Mouse (Mus musculus) liver, embryonic 14.5 days (tissue): ENCODE data around the gene Baiap2. TPM values are rescaled to one million over a fixed set of nuclear protein-coding genes. Genes with fewer than 3 reads are reported as not detected.

ENCODE experiments used
- ATAC-seq: fragments of 200-750 bp; cut with Nextera tagmentation; 2 replicates; pipeline ENCODE4 v1.8.0; 2017; ENCODE audit warnings: moderate number of reproducible peaks, mild to moderate bottlenecking, moderate library complexity; ENCODE audit not compliant: insufficient read depth
- DNase-seq, 3 experiments: peaks; one replicate each; pipeline ENCODE4 v3.0.0-alpha.2; 2012 to 2013; ENCODE audit warnings: low read depth in 3 of 3, low spot score in 3 of 3
- H3K27ac ChIP-seq: fragments of 300-500 bp; sonication (generic); 2 replicates; pipeline ENCODE4 v1.5.1; 2014; ENCODE audit warnings: moderate library complexity, mild to moderate bottlenecking, control low read depth, inconsistent platforms
- H3K27me3 ChIP-seq: fragments of 300-500 bp; sonication (generic); 2 replicates; pipeline ENCODE4 v1.6.1; 2014; ENCODE audit warnings: mild to moderate bottlenecking, low read length, moderate library complexity; ENCODE audit not compliant: control insufficient read depth, insufficient read depth
- H3K36me3 ChIP-seq: fragments of 300-500 bp; sonication (generic); replicated peaks from 2 replicates; pipeline ENCODE4 v1.6.1; 2014; ENCODE audit warnings: low read depth; ENCODE audit not compliant: control insufficient read depth, insufficient read depth
- H3K4me1 ChIP-seq, 2 experiments: fragments of 200-500 bp in 1 of 2; fragments of 300-500 bp in 1 of 2; sonication (generic) in 1 of 2; replicated peaks; 2 replicates each; pipeline ENCODE4 v1.6.1; 2012 to 2014; ENCODE audit warnings: antibody characterized with exemption in 1 of 2, inconsistent platforms in 1 of 2, low read length in 1 of 2; ENCODE audit not compliant: control insufficient read depth in 2 of 2, insufficient read depth in 2 of 2
- H3K4me2 ChIP-seq: fragments of 300-500 bp; sonication (generic); 2 replicates; pipeline ENCODE4 v1.6.1; 2014; ENCODE audit warnings: low read depth, mild to moderate bottlenecking, control low read depth, moderate library complexity
- H3K4me3 ChIP-seq, 2 experiments: fragments of 200-500 bp in 1 of 2; fragments of 300-500 bp in 1 of 2; sonication (generic) in 1 of 2; 2 replicates each; pipeline ENCODE4 v1.5.1; 2012 to 2014; ENCODE audit warnings: low read depth in 2 of 2, low read length in 2 of 2, mild to moderate bottlenecking in 2 of 2, control low read depth in 1 of 2, inconsistent platforms in 1 of 2, moderate library complexity in 1 of 2; ENCODE audit not compliant: insufficient read depth in 1 of 2
- H3K9ac ChIP-seq: fragments of 300-500 bp; sonication (generic); replicated peaks from 2 replicates; pipeline ENCODE4 v1.6.1; 2014; ENCODE audit warnings: mild to moderate bottlenecking, control low read depth, moderate library complexity
- H3K9me3 ChIP-seq: fragments of 300-500 bp; sonication (generic); 2 replicates; pipeline ENCODE4 v1.6.1; 2016; ENCODE audit warnings: low read length, mixed read lengths; ENCODE audit not compliant: control insufficient read depth
- CTCF ChIP-seq: IDR thresholded peaks from 2 replicates; pipeline ENCODE4 v1.5.1; 2016; ENCODE audit warnings: antibody characterized with exemption, low read depth, control low read depth
- EP300 ChIP-seq: IDR thresholded peaks from 2 replicates; pipeline ENCODE4 v1.6.1; 2016; ENCODE audit warnings: antibody characterized with exemption, low read depth
- WGBS: fragments of 180-500 bp; shearing (Covaris S2); extraction: QIAGEN DNeasy Blood & Tissue Kit; methylation state at CpG from one replicate; pipeline ENCODE4 v1.1.7; 2014; ENCODE audit not compliant: insufficient replicate concordance; 5-methylcytosine and 5-hydroxymethylcytosine counted together
- polyA plus RNA-seq, 2 experiments: library from polyadenylated mRNA; depleted of rRNA in 1 of 2; stranded (reverse) in 1 of 2; unstranded in 1 of 2; fragments of >200 nt; fragmentation: Nextera tagmentation in 1 of 2; extraction: Ambion mirVana in 1 of 2; gene quantifications; 2 replicates each; pipeline versions ENCODE4 v1.2.1 to v1.2.3; 2012 to 2014

The Baiap2 gene
- polyA plus RNA-seq, 2 experiments = 4.2 to 5.6 TPM

GRCm38 (mm10) chr11:119960671-119961070 is 18.1 kb downstream of the Baiap2 start:
- ATAC-seq (no peak), DNase-seq (no peak)
- no peaks in the 10 kb centered on the region for H3K36me3 ChIP-seq
- peaks cover 0 to 6% of the 10 kb centered on the region in 2 experiments; a peak in 3 of 4 replicates for H3K4me1 ChIP-seq
- H3K9ac ChIP-seq = no peak overlapping the region
- WGBS = 49% methylated on average over 6 of the region's 6 CpGs
- H3K27ac ChIP-seq = no peak overlapping the region
- no peaks in the 10 kb centered on the region for H3K27me3 ChIP-seq
- no peak overlapping the region for H3K4me2 ChIP-seq
- TF ChIP-seq CTCF = no peak
- TF ChIP-seq EP300 = no peak
- H3K9me3 ChIP-seq = no peaks in the 10 kb centered on the region
- H3K4me3 ChIP-seq = no peak overlapping the region

GRCm38 (mm10) chr11:119961511-119961910 is 18.9 kb downstream of the Baiap2 start:
- H3K4me2 ChIP-seq = no peak overlapping the region
- TF ChIP-seq CTCF = no peak
- TF ChIP-seq EP300 = no peak
- no peaks in the 10 kb centered on the region for H3K27me3 ChIP-seq
- WGBS = 64% methylated on average over 3 of the region's 3 CpGs
- no peaks in the 10 kb centered on the region for H3K9me3 ChIP-seq
- H3K4me3 ChIP-seq = no peak overlapping the region
- ATAC-seq (no peak), DNase-seq (no peak)
- H3K36me3 ChIP-seq = no peaks in the 10 kb centered on the region
- no peak overlapping the region for H3K9ac ChIP-seq
- H3K4me1 ChIP-seq = no peaks in the 10 kb centered on the region
- H3K27ac ChIP-seq = no peak overlapping the region

- H3K4me2 ChIP-seq = no peak overlapping the region
- no peaks in the 10 kb centered on the region for H3K9me3 ChIP-seq
- DNase-seq (no peak), ATAC-seq (no peak)
- no peaks in the 10 kb centered on the region for H3K36me3 ChIP-seq
- no peaks in the 10 kb centered on the region for H3K27me3 ChIP-seq
- H3K4me1 ChIP-seq = no peaks in the 10 kb centered on the region
- 48% methylated on average over 9 of the region's 9 CpGs for WGBS
- H3K4me3 ChIP-seq = no peak overlapping the region
- TF ChIP-seq EP300 = no peak
- TF ChIP-seq CTCF = no peak
- no peak overlapping the region for H3K27ac ChIP-seq
- H3K9ac ChIP-seq = no peak overlapping the region
Observed at GRCm38 (mm10) chr11:119965053-119965452, 22.5 kb downstream of the Baiap2 start.

GRCm38 (mm10) chr11:119966294-119966693 is 23.7 kb downstream of the Baiap2 start:
- H3K36me3 ChIP-seq = no peaks in the 10 kb centered on the region

GRCm38 (mm10) chr11:119967401-119967800 is 24.8 kb downstream of the Baiap2 start:
- WGBS = 67% methylated on average over 8 of the region's 8 CpGs
- Histone ChIP-seq H3K4me1 (no peaks in the 10 kb centered on the region), H3K36me3 (no peaks in the 10 kb centered on the region), H3K27ac (no peak overlapping the region), H3K27me3 (no peaks in the 10 kb centered on the region), H3K9ac (no peak overlapping the region), H3K4me2 (no peak overlapping the region), H3K9me3 (no peaks in the 10 kb centered on the region), H3K4me3 (no peak overlapping the region)
- TF ChIP-seq EP300 (no peak), CTCF (no peak)
- no peak for DNase-seq
- no peak for ATAC-seq

More at GRCm38 (mm10) chr11:119966294-119966693, 23.7 kb downstream of the Baiap2 start:
- H3K9me3 ChIP-seq = no peaks in the 10 kb centered on the region
- H3K4me3 ChIP-seq = no peak overlapping the region
- H3K27ac ChIP-seq = no peak overlapping the region
- WGBS = 62% methylated on average over 6 of the region's 6 CpGs
- H3K4me1 ChIP-seq = no peaks in the 10 kb centered on the region
- no peak overlapping the region for H3K9ac ChIP-seq
- ATAC-seq = no peak
- TF ChIP-seq EP300 (no peak), CTCF (no peak)
- DNase-seq = no peak
- H3K27me3 ChIP-seq = no peaks in the 10 kb centered on the region
- H3K4me2 ChIP-seq = no peak overlapping the region
